Mouse (Mus musculus) midbrain, embryonic 10.5 days (tissue): ENCODE measurements around the gene Arl3. TPM values are rescaled to one million over a fixed set of nuclear protein-coding genes. Genes with fewer than 3 reads are reported as not detected.

Experiments
- DNase-seq: peaks from one replicate; pipeline ENCODE4 v3.0.0-alpha.2; 2017; ENCODE audit warnings: low spot score
- H3K27ac ChIP-seq: fragments of 300-500 bp; sonication (generic); replicated peaks from 2 replicates; pipeline ENCODE4 v1.5.1; 2016; ENCODE audit warnings: mild to moderate bottlenecking
- H3K27me3 ChIP-seq: fragments of 300-500 bp; sonication (generic); 2 replicates; pipeline ENCODE4 v1.6.1; 2016; ENCODE audit warnings: low read depth, mild to moderate bottlenecking; ENCODE audit not compliant: poor library complexity, severe bottlenecking
- H3K36me3 ChIP-seq: fragments of 300-500 bp; sonication (generic); 2 replicates; pipeline ENCODE4 v1.6.1; 2016; ENCODE audit warnings: mild to moderate bottlenecking, moderate library complexity
- H3K4me1 ChIP-seq: fragments of 300-500 bp; sonication (generic); 2 replicates; pipeline ENCODE4 v1.6.1; 2016
- H3K4me3 ChIP-seq: fragments of 300-500 bp; sonication (generic); 2 replicates; pipeline ENCODE4 v1.5.1; 2016; ENCODE audit warnings: mild to moderate bottlenecking, moderate library complexity
- H3K9me3 ChIP-seq: fragments of 300-500 bp; sonication (generic); replicated peaks from 2 replicates; pipeline ENCODE4 v1.6.1; 2016; ENCODE audit warnings: mild to moderate bottlenecking
- WGBS: fragments of 180-500 bp; shearing (Covaris S2); methylation state at CpG from one replicate; pipeline ENCODE4 v1.1.7; 2016; 5-methylcytosine and 5-hydroxymethylcytosine counted together
- polyA plus RNA-seq: library from polyadenylated mRNA; unstranded; fragments of >200 nt; fragmentation: Nextera tagmentation; extraction: Ambion mirVana; gene quantifications from 2 replicates; pipeline ENCODE4 v1.2.1, GENCODE M21; 2016

Gene Arl3
- polyA plus RNA-seq, 1 experiment from 2014 or later = 216 TPM

DNA sequence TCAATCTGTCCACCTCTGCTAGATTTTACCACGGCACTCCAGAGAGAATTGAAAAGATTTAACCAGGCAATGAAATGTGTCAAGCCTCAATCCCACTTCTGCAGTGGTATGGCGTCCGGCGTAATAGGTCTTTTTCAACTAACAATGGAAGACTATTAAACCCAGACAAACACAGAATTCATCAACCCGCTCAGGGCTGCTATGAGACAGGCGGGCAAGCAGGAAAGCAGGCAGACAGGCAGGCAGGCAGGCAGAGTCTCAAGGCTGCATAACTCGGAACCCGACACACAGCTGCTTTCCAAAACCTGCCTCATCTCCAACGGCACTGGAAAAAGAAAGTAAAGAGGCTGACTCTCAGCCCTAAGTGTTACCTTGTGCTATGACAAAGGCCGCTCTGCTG lies 24.9 kb downstream of the Arl3 start:
- no peaks in the 10 kb centered on the region for H3K27me3 ChIP-seq
- H3K36me3 ChIP-seq = peaks cover 71% of the 10 kb centered on the region
- 0 out of 2 replicates have a peak, but pooled peaks cover 3% of the 10 kb centered on the region for H3K4me1 ChIP-seq
- H3K27ac ChIP-seq = peak overlapping the region; percentile 28; the same call in 1 of the 2 replicates
- DNase-seq = no peak
- no peak overlapping the region for H3K4me3 ChIP-seq
- H3K9me3 ChIP-seq = no peaks in the 10 kb centered on the region
- 83% methylated on average over 10 of the region's 10 CpGs for WGBS

GRCm38 (mm10) chr19:46547565-46547964 lies 25.4 kb downstream of the Arl3 start:
- WGBS = 81% methylated on average over 6 of the region's 6 CpGs
- no peak overlapping the region for H3K27ac ChIP-seq

DNA sequence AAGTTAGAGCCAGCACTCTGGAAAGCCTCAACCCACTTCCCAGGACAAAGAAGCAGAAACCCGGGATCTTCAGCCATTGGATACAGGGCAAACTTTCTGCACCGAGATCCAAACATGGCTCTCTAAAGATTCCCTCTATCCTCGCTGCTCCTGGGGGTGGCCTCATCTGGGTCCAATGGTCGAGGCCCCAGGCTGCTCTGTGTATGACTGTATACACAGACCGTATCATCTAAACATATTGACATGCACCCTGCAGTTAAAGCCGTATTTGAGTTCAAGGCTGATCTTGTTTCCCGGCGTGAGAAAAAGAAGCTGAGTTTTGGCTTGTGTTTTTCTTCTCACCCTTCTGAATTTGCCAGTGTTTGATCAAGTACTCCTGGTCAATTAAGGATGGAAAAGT lies 30.2 kb downstream of the Arl3 start:
- H3K36me3 ChIP-seq = peaks cover 70% of the 10 kb centered on the region
- DNase-seq = no peak
- H3K9me3 ChIP-seq = no peaks in the 10 kb centered on the region
- H3K4me1 ChIP-seq = no peaks in the 10 kb centered on the region
- H3K27ac ChIP-seq = no peak overlapping the region
- 85% methylated on average over 8 of the region's 8 CpGs for WGBS
- no peak overlapping the region for H3K4me3 ChIP-seq
- H3K27me3 ChIP-seq = no peaks in the 10 kb centered on the region

More at GRCm38 (mm10) chr19:46547565-46547964, 25.4 kb downstream of the Arl3 start:
- H3K4me1 ChIP-seq = 0 out of 2 replicates have a peak, but pooled peaks cover 3% of the 10 kb centered on the region
- H3K4me3 ChIP-seq = no peak overlapping the region
- no peaks in the 10 kb centered on the region for H3K9me3 ChIP-seq
- no peaks in the 10 kb centered on the region for H3K27me3 ChIP-seq
- DNase-seq = no peak
- H3K36me3 ChIP-seq = peaks cover 75% of the 10 kb centered on the region

DNA sequence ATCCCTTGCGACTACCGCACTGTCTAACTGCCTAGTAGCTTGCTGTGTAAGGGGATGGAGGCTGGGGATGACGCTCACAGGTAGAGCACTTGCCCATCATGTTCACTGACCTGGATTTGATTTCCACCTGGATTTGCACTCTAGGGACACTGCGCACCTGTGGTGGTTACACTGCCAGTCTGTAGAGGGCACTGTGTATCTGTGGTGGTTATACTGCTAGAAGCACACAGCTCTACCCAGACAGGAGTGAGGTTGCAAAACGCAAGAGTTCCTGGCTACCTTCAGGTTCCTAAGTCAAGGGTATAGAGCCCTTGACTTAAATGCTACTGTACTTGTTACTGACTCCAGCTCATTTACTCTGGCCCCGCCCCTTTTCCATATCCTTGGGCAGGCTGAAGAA lies 34.8 kb downstream of the Arl3 start:
- Histone ChIP-seq H3K27me3 (no peaks in the 10 kb centered on the region), H3K4me1 (peaks cover 22% of the 10 kb centered on the region), H3K36me3 (peaks cover 63% of the 10 kb centered on the region), H3K27ac (no peak overlapping the region), H3K4me3 (no peak overlapping the region), H3K9me3 (no peaks in the 10 kb centered on the region)
- no peak for DNase-seq
- 89% methylated on average over 6 of the region's 6 CpGs for WGBS

- no peak for DNase-seq
- no peaks in the 10 kb centered on the region for H3K9me3 ChIP-seq
- WGBS = 94% methylated on average over 9 of the region's 9 CpGs
- no peak overlapping the region for H3K4me3 ChIP-seq
- H3K27me3 ChIP-seq = no peaks in the 10 kb centered on the region
- peaks cover 31% of the 10 kb centered on the region for H3K4me1 ChIP-seq
- H3K36me3 ChIP-seq = peaks cover 54% of the 10 kb centered on the region
- no peak overlapping the region for H3K27ac ChIP-seq
These were observed 35.6 kb downstream of the Arl3 start for GRCm38 (mm10) chr19:46537357-46537756.

DNA sequence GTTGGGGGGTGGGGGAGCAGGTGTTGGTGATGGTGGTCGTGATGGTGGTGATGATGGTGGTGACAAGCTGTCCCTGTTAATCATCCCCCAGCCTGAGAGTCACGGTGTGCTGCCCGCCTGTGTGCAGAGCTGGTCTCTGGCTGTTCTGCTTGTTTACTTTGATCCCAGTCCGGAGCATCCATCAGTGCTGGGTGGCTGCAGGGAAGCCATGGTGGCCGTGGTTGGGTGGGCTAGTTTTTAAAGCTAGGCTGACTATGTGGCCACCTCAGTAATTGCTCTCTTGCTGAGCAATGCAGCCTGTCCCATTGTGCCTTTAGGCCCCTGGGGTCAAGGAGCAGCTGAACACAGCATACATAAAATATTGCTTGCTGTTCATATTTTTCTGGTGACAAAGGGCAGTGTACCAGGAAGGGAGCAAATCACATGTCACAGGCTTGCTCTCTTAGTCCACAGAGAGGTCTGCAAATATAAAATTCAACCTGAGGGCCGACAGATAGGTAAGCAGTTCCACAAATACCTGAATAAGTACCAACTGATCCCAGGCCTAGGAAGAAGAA lies 38.4 kb downstream of the Arl3 start:
- WGBS = 44% methylated on average over 6 of the region's 6 CpGs
- H3K4me3 ChIP-seq = no peak overlapping the region
- peaks cover 58% of the 10 kb centered on the region for H3K4me1 ChIP-seq
- H3K36me3 ChIP-seq = peaks cover 27% of the 10 kb centered on the region
- no peak for DNase-seq
- no peaks in the 10 kb centered on the region for H3K27me3 ChIP-seq
- H3K9me3 ChIP-seq = no peaks in the 10 kb centered on the region
- H3K27ac ChIP-seq = peak overlapping the region; percentile 59

DNA sequence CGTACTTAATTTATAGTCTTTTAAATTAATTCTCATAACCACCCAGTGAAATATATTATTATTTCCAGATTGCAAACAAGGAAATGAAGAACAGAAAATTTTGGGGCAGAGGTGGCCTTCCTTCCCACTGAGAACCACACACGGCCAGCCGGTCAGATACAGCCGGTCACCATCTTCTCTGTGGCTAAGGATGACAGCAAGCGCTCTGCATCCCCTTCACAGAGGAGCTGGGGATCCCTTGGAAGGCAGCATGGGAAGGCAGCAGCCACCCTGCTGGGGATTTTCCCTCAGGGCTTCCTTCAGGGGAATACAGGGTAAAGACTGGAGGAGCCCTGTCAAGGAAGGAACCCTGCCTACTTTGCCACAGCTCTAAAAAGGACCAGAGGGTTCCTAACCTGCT lies 39.5 kb downstream of the Arl3 start:
- WGBS = 57% methylated on average over 5 of the region's 5 CpGs
- Histone ChIP-seq H3K4me1 (peaks cover 69% of the 10 kb centered on the region), H3K36me3 (peaks cover 23% of the 10 kb centered on the region), H3K27me3 (no peaks in the 10 kb centered on the region), H3K4me3 (no peak overlapping the region), H3K27ac (peak overlapping the region; percentile 81), H3K9me3 (no peaks in the 10 kb centered on the region)
- no peak for DNase-seq

GRCm38 (mm10) chr19:46533066-46533465 lies 39.9 kb downstream of the Arl3 start:
- Histone ChIP-seq H3K27me3 (no peaks in the 10 kb centered on the region), H3K4me3 (no peak overlapping the region), H3K27ac (peak overlapping the region; percentile 81), H3K9me3 (no peaks in the 10 kb centered on the region), H3K4me1 (peaks cover 74% of the 10 kb centered on the region), H3K36me3 (peaks cover 21% of the 10 kb centered on the region)
- 30% methylated on average over 4 of the region's 4 CpGs for WGBS
- DNase-seq = no peak

GRCm38 (mm10) chr19:46532031-46532688 lies 40.8 kb downstream of the Arl3 start:
- Histone ChIP-seq H3K4me3 (peak overlapping the region; percentile 26; the same call in 1 of the 2 replicates), H3K36me3 (peaks cover 18% of the 10 kb centered on the region), H3K27me3 (no peaks in the 10 kb centered on the region), H3K4me1 (peaks cover 83% of the 10 kb centered on the region), H3K27ac (peak overlapping the region; percentile 81), H3K9me3 (no peaks in the 10 kb centered on the region)
- WGBS = 8% methylated on average over 10 of the region's 10 CpGs
- peak; percentile 39 for DNase-seq

DNA sequence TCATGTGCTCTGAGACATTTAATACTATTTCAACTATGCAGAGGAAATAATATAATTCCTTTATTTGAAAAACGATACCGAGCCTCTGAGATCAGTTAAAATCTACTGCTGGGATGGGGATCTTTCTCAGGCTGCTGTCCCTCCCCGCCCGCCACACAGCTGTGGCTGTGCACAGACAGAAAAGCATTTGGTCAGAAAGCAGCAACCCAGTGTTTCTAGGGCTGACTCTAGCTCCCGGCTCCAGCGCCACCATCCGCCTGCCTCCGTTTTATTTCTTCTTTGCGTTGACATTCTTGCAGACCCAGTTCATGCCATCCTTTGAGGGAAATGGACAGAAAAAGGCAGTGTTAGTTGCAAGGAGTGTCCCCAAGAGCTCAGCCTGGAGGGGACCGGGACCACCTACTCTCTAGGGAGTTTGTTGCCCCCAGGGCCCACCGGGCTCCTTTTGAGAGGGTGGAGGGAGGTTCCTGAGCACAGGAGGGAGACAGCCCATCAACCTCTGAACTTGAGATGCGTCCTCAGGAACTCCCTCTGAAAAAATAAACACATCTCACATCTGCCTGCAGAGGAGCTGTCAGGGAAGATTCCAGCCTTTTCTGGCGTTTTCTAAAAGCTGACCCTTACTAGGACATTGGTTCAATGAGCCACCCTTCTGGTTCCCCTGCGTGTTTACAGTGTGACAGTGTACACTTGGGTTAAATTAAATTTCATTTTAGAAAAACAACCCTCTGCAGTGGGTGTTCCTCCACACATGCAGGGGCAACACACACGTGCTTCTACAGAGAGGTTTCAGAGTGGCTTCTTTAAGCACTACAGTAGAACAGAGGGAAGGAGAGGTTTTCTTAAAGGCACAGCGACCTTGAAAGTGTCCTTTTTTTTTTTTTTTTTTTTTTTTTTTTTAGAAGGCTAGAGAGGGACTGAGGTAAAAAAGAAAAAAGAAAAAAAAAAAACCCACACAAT lies 41.6 kb downstream of the Arl3 start:
- Histone ChIP-seq H3K27ac (peak overlapping the region; percentile 95), H3K9me3 (no peaks in the 10 kb centered on the region), H3K36me3 (peaks cover 14% of the 10 kb centered on the region), H3K4me3 (peak overlapping the region; percentile 49), H3K27me3 (no peaks in the 10 kb centered on the region), H3K4me1 (peaks cover 91% of the 10 kb centered on the region)
- 2% methylated on average over 16 of the region's 16 CpGs for WGBS
- DNase-seq = peak; percentile 48

- peak; percentile 45 for DNase-seq
- H3K27me3 ChIP-seq = no peaks in the 10 kb centered on the region
- H3K36me3 ChIP-seq = 0 out of 2 replicates have a peak, but pooled peaks cover 8% of the 10 kb centered on the region
- peaks cover 99% of the 10 kb centered on the region for H3K4me1 ChIP-seq
- H3K27ac ChIP-seq = peak overlapping the region; percentile 95
- H3K9me3 ChIP-seq = no peaks in the 10 kb centered on the region
- peak overlapping the region; percentile 49 for H3K4me3 ChIP-seq
- WGBS = 1% methylated on average over 8 of the region's 8 CpGs
These were observed 42.5 kb downstream of the Arl3 start for GRCm38 (mm10) chr19:46530449-46530990.
